Mouse (Mus musculus): Measurements from ENCODE around the gene Gpr158.
"Not testable (repeated sequence)": the region's sequence is repeated elsewhere in the genome, so short reads cannot be mapped to it uniquely, and the experiment has no call there.

Gpr158 gene

DNA sequence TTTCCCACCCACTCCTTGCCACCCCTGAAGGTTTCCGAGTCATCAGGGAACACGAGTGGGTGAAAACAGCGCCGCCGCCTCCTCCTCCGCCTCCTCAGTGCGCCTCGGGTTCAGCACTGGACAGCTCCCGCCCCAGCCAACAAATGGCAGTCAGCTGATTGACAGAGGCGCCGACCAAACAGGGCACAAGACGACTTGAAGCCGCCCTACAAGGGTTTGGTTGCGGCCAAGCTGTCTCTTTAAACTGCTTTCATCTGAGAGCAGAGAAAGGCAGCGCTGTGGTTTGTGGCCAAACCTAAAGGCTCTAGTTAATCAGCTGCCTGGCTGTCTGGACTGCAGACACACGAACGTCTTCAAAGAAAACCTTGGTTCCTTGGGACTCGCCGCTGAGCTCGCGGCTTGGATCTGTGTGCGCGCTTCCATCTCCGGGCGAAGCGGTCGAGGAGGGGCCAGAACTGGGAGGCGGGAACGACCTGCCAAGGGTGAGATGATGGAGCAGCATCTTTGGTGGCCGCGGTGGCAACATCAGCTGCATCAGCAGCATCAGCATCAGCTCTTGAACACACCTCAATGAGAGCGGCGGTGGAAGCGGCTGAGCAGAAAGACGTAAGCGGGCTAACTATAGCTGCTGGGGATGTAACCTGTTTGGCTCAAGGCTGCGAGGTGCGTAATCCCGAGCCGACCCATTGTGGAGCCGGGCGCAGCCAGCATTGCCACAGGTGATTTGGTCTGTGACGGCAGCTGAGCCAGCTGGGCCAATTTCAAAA, at the start of gene Gpr158:
Gpr158 (plus strand) TSS at position 198 of the 767 bp plus-strand sequence.
- peak; percentile 76 for DNase-seq (ENCODE audit: low spot score)

DNA sequence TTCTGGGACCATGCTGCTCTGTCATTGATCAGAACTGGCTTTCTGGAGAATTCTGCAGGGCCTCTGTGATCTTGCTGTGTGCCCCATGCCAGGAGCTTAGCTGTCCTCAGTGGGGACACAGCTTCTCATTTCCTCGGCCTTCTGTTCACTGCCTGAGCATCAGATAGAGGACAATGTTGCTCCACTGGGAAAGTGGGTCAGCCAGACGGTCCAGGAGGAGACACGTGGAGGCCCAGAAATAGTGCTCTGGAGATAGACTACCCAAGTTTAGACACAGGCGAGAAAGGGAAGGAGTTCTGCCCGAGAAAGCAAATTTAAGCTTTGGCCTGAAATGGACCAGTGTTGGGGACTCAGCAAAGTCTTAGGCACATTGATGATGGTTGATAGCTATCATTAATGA, 23.5 kb upstream of the Gpr158 start:
- no peak for DNase-seq (ENCODE audit: low spot score)

DNA sequence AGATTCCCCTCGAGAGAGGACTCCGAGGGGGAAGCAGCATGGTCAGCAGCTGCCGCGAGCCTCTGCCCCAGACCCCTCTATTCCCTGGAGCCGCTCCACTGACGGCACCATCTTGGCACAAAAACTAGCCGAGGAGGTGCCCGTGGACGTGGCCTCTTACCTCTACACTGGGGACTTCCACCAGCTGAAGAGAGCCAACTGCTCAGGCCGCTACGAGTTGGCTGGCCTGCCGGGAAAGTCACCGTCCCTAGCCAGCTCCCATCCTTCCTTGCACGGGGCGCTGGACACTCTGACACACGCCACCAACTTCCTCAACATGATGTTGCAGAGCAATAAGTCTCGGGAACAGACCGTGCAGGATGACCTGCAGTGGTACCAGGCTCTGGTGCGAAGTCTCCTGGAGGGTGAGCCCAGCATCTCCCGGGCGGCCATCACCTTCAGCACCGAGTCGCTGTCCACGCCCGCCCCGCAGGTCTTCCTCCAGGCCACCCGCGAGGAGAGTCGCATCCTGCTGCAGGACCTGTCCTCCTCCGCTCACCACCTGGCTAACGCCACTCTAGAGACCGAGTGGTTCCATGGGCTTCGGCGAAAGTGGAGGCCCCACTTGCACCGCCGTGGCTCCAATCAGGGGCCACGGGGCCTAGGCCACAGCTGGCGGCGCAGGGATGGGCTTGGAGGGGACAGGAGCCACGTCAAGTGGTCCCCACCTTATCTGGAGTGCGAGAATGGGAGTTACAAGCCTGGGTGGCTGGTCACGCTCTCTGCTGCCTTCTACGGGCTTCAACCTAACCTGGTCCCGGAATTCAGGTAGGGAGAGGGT, 1.2 kb downstream of the Gpr158 start:
- peak; percentile 18 for DNase-seq (ENCODE audit: low spot score)

DNA sequence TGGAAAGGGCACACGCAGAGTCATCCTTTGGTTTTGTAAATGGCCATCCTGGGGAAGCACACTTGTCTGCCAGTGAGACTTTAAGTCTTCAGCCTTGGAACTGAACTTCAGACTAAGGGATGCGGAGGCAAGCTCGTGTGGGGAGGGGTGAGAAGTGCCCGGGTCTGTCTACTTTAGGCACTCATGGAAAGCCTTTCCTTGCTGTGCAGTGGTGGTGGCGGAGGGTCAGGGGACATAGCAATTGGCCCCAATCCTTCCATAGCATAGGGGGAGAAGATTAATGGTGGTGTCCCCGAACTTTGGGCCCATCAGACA, 1.8 kb downstream of the Gpr158 start:
- DNase-seq (ENCODE audit: low spot score): no peak

DNA sequence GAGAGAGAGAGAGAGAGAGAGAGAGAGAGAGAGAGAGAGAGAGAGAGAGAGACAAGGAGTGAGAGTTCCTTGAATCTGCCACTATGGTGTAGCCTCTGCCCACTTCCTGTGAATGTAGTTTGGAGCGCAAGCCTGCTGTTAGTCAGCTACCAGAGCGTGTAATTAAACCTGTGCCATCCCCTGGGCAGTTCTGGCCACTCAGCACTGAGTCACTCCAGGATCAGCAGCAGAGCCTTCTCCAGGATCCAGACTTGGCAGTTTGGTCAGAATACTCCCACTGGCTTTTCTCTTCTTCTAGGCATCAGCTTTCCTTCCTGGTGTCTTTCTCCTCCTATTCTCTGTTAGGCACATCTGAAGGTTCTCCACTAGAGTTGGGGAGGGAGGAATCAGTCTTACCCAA, 2.2 kb downstream of the Gpr158 start:
- no peak for DNase-seq (ENCODE audit: low spot score)

DNA sequence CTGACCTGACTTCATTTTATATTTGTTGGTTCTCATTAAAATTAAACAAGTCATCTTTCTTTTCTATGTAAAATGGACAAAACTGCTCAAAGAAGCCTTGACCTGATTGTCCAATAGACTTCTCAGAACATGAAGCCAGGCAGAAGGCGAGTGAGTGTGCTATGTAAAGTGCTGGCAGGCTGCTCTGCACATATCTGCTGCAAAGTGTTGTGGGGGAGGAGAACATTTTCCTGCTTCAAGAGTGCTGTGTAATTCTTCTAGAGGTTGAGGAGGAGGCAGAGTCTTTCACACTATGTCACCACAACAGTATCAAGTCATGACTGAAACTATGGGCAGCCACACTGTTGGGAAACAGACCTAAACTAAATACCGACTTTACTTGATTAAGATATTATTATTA, 12.2 kb downstream of the Gpr158 start:
- DNase-seq (ENCODE audit: low spot score): no peak

DNA sequence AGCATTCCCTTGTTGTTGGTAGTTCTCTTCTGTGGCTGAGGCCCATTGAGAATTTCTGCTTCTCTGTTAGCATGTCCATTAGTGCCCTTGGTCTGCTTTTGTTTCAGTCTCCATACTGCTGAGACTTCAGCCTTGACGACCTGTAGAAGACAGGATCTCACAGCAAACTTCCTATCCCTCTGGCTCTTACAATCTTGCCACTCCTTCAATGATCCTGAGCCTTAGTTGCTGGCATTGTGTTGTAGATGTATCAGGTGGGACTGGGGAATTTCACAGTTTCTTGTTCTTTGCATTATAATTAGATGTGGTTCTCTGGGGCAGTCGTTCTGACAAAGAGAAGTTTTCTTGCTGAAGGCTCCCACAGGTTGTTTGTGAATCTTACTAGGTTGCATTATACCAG, 25.4 kb downstream of the Gpr158 start:
- DNase-seq (ENCODE audit: low spot score): no peak

DNA sequence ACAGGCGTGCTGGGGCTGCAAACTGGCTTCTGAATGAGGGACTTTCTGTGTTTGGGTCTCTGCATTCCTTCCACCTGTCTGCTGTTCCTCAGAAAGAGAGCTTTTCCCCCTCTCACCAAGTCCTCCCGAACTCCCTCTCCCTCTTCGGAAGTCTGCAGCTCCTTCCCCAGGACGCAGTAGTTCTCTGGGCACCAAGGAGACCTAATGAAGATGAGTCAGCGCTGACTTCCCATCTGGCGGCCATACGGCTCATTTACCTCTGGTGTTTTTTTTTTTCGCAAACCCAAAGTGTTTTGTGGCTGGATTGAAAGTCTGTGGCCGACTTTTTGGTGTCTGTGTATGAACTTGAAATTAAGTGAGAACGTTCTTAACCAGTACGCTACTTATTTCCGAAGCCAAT, 30.0 kb downstream of the Gpr158 start:
- DNase-seq (ENCODE audit: low spot score): no peak

DNA sequence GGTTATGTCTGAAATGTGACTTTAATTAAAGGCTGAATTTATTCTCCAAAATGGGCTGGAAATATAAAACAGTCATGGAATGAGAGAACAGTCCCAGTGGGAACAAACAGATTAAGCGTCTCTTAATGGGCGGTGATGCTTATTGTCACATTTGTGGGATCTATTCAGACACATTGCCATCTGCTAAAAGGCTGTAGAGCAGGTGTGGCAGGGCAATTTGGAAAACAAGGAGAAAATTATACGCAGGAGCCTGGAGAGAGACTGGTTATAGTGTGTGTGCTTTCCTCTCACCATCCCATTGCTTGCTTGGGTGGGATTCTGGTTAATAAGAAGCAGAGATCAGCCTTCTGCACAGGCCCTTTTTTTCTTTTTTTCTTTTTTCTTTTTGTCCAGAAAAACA, 32.3 kb downstream of the Gpr158 start:
- DNase-seq (ENCODE audit: low spot score): no peak

DNA sequence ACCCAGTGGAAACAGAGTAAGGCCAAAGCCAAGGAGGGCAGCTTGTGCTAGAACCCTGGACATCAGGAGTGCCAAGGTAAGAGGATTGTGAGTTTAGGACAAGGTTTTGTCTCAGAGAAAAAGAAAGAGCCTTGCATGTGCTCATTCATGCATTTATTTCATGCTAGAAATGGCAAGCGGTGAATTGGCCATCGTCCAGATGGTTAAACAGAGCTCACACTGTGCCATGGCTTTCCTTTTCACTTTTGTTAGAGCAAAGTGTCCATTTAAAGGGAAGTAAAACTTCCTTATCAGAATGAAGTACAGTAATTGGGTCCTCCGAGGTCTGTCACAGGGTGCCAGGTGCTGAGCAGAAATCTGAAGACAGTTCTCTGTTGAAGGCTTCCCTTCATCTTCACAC, 38.3 kb downstream of the Gpr158 start:
- no peak for DNase-seq (ENCODE audit: low spot score)

DNA sequence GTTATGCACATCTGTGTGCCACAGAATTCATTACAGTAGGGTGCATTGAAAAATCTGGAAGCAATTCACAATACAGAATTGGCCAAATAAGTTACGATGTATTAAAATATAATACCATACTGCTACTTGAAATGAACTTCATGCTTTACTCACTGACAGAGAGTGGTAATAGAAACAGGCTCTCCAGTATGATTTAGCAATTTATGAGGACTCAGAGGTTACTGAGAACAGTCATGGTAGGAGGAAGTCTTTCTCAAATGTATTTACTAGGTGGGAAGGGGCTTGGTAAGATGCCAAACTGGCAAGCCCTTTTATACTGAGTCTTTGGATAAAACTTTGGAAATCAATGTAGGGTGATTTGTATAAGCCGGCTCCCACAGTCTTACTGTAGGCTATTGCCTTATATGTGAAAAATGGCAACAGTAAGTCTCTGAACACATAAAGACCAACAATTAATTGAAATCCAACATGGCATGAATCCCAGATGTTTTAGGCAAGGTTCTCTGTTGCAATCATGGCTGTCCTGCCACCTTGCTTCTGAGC, 40.2 kb downstream of the Gpr158 start:
- no peak for DNase-seq (ENCODE audit: low spot score)

DNA sequence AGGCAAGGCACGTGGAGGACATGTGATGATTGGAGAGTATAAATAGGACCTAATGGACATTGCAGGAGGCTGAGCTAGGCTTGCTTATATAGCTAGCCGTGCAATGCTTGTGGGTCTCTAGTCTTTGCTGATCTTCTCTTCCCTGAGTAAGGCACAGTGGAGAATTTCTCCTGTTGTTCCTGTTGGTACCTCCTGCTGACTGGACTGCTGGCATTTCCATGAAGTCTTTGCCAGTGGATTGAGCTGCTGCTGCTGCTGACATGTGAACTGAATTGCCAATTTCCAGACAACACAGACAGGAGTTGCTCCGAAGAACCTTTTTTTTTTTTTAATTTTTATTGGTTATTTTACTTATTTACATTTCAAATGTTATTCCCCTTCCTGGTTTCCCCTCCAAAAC, 41.5 kb downstream of the Gpr158 start:
- no peak for DNase-seq (ENCODE audit: low spot score)

DNA sequence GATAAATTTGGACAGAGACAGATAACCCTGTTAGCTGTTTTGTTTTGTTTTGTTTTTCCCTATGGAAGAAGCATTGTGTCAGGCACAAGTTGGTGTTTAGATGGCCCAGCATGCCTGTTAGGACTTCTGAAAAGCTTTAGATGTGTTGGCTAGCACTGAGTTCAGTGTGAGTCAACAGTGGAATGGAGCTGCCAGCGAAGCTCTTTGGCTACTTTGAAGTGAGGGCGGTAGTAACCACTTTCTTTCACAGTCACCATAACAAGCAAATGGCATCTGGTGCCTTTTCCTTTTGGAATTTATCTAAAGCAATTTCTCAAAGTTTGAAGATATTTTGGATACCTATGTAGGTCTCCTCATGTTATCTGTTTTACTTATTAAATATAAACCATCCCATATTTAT, 62.9 kb downstream of the Gpr158 start:
- DNase-seq (ENCODE audit: low spot score): no peak

DNA sequence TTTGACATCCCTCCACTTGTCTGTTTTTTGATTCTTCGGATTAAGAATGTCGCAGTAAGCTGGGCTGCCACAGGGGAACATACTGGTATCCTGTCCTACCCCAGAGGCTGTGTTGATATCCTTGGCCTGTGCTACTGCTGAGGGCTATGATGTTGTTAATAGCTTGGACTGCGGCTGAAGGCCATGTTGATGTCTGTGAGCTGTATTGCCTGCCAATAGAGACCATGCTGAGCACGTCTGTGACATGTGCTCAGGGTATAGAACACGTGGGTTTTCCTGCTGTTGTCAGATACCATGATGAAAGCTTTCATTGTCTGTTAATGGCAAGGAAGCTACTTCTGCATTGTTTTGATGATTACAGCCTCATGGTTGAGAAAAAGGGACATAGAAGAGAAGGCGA, 63.8 kb downstream of the Gpr158 start:
- no peak for DNase-seq (ENCODE audit: low spot score)

DNA sequence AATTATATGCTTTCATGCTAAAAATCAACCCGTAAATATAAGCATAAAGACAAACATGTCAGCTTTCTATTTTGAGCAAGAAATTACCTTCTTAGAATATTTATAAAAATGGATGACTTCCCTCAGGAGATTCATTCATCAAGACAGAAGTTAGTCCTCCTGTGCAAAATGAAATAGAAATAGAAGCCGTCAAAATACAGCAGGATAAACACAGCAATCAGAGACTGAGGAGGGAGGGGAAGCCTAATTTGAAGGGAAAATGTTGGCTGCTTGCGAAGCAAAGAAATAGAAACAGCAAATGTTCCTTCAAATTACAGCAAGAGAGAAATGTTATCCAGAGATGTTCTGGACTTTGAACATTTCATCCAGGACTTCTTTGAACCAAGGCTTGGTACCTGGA, 72.3 kb downstream of the Gpr158 start:
- DNase-seq (ENCODE audit: low spot score): no peak

DNA sequence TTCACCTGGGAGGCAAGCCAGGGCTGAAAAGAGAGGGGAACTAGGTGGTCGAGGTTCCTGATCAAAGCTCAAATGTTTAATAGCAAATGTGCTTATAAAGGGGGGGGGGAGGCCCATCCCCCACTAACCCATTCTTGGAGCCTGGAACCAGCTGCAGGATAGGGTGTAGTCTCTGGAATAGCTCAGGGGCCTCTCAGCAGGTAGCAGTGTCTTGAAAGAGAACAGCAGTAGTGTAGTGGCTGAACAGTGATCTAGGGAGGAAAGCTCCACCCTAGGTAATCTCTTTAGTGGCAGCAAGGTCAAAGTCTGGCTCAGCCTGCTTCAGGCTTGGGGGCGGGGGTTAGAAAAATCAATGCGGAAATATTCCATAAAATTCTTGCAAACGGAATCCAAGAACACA, 93.3 kb downstream of the Gpr158 start:
- not testable (repeated sequence) for DNase-seq (ENCODE audit: low spot score)

DNA sequence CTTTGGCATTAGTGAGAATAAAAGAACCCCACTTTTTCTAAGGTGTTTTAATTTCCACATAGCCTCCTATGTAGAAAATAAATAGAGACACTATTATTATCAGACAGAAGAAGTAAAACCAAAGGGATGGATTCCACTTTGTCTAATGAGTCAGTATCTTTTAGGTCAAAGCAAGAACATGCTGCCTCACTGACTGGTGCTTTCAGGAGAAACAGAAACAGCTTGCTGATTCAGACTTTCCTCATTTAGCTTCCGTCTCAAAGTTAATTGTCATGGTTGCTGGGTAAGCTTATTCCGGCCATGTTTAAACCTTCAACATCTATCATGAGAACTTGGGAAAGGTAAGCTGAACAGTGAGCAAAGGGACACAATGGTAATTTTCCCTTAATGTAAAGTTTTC, 107.6 kb downstream of the Gpr158 start:
- DNase-seq (ENCODE audit: low spot score): no peak

DNA sequence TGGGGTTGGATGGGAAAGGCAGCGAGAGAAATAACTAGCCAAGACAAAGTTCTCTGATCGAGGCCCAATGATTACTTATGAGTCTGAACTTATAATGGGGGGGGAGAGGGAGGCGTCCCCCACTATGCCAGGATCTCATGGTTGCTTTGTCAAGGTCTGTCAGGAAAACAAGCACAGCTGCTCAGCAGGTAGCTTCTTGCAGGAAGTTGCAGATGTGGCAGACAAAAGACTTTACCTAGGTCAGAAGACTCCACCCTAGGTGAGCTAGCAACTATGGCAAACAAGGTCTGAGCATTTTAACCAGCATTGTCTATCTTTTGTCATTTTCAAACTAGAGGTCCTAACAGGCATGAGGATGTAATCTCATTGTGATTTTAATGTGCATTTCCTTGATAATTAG, 129.5 kb downstream of the Gpr158 start:
- no peak for DNase-seq (ENCODE audit: low spot score)

DNA sequence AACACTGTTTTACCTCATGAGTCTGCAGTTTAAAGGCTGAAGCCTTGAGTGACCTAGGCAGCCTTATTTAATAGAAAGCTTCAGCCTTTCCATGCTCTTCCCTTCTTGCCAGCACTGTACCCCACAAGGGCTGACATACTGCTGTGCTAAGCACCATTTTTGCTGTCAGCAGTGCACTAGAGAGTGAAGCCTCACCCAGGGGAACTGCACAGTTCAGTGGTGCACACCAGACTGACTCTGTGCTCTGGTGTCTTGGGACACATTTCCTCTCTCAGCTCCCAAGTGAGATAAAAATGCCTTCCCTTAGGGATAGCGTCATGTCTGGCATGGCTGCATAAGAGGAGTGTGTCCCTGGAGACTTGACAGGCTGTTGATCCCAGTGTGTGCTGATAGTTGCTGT, 130.6 kb downstream of the Gpr158 start:
- DNase-seq (ENCODE audit: low spot score): no peak

DNA sequence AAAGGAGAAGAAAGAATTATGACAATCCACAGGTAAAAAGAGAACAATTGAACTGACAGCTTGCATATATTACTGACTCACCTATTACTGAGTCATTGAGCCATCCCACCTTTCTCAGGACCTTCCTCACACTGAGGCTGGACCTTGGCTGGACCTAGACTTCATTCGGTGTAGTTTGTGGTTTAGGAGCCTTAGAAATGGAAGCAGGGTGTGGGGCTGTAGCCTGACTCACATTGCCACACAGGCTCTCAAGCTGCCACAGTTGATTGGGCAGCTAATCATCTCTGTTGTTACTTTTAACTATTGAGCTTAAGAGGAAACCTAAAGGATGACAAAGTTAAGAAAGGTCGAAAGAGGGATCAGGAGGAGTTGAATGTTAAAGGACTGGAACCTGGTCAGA, 132.1 kb downstream of the Gpr158 start:
- DNase-seq (ENCODE audit: low spot score): no peak

DNA sequence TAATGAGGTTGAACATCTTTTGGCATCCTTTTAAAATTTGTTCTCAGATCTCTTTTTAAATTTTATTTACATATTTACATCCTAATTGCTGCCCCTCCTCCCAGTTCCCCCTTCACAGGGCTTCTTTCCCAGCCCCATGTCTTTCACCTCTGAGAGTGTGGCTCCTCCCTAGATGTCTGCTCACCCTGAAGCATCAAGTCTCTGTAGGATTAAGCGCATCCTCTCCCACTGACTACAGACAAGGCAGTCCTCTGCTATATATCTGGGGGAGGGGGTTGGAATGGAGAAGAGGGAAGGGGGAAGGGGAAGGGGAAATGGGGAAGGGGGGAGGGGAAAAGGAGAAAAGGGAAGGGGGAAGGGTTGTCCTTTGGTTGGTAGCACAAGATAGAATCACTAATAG, 140.1 kb downstream of the Gpr158 start:
- DNase-seq (ENCODE audit: low spot score): no peak

DNA sequence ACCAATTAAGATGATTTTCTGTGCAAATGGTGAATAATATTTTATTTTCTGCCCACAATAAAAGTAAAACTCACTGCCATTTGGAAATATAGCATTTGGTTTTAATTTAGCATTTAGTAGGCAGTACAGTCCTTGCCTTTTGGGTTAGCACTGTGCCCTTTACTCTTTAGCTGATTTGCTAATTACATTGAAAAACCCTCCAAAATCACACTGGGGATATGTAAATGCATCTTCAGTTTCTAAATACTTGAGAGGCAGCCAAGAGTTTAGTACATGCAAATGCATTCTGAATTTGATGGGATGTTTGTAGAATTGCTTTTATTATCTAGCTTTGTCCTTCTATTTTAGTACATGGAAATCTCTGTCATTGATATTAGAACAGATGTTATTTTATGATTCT, 163.4 kb downstream of the Gpr158 start:
- DNase-seq (ENCODE audit: low spot score): no peak

DNA sequence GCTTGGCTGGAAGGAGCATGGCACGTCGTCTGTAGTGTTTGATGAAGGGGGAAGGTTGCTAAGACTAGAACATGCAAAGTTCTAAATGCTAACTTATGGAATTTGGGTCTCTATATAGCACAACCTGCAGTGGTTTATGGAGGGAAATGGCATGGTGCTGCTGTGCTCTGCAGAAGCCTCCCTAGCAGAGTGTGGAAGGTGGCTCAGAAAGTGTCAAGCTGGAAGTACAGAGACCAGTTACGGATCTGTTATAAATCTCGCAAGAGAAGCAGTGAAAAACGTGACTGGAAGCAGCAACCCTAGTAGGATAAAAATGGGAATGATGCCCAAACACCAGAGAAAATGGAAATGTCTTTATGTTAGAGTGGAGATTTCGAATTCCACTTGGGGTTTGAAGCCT, 251.8 kb downstream of the Gpr158 start:
- DNase-seq (ENCODE audit: low spot score): no peak

DNA sequence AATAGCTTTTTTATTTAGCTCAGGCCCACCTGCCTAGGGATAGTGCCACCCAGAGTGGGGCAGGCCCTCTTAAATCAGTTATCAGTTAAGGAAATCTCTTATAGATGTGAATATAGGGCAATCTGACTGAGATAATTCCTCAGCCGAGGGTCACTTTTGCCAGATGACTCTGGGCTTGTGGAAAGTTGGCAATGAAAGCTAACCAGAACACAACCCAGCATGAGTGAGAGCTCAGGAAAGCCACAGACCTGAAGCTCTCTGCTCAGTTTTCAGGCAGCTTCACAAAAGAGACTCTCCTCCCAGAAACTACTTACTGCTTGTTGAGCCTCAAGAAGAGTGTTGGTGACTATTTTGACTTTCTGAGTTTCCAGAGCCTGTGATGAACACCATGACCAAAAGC, 264.8 kb downstream of the Gpr158 start:
- no peak for DNase-seq (ENCODE audit: low spot score)

Data from ovary, postnatal 36 days (tissue).